In the genomic region with DNA sequence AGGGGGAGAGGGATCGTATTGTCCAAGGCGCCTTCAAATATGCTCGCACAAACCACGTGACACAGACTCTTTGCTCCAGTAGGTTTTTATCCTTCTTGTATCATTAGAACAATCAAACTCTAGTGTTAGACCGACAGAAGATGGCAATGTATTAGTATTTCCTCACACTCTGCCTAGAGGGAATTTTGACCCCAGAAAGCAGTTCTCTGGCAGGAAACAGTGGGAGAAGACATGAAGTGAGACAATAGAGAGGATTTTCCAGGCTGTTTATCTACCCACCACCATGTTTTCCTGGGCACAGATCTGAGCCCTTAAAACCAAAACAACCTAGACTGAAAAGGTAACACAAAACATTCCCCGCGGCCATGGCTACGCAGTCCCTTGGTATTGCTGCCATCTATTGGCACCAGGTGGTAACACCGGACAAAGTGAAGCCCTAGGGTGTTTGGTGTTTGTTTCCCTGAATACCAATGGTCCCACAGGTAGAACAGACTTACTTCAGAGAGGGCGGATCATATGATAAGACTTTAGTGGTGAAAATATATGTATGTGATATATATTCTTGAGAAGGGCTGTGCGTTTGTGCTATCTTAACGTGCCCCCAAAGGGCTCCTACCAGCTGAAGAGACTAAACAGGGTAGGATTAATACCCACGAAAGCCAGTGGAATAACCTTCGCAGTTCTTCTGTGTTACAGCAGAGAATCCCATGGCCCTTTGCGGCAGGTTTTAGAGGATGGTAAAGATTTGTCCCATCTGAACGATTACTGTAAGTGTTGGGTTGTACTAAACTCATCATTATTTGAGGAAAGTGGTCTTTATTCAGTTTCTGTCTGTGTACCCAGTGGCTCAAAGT, we compare ENCODE assay signal across 8 mouse cellular contexts.
DNase-seq lines count a peak whose midpoint lies in the region; ATAC-seq lines count a peak whose summit lies in the region.

No protein-coding gene starts in this region.

- WGBS in hindbrain, embryonic 12.5 days = 36% methylated on average over 16 of the region's 16 CpGs
- WGBS in lung, embryonic 16.5 days = 24% methylated on average over 16 of the region's 16 CpGs

- H3K27me3 ChIP-seq in hindbrain, embryonic 12.5 days = no peaks in the 10 kb centered on the region
- no peaks in the 10 kb centered on the region for H3K27me3 ChIP-seq in lung, embryonic 16.5 days (ENCODE audit: control insufficient read depth, insufficient read depth, low read depth, low read length)

- peak; percentile 75 for DNase-seq in NIH3T3 (ENCODE audit: low read depth)
- DNase-seq in cerebellum, postnatal 10 days = peak; percentile 86 to 89
- DNase-seq in frontal cortex, postnatal 14 days (ENCODE audit: low spot score in 2 of 2) = peak; percentile 31 to 67
- DNase-seq in layer of hippocampus, adult 9-11 months = peak; percentile 10
- peak; percentile 67 for DNase-seq in ovary, postnatal 14 days (ENCODE audit: low spot score)
- DNase-seq in thymus, postnatal 0 days (ENCODE audit: low spot score) = peak; percentile 58

- H3K9ac ChIP-seq in hindbrain, embryonic 12.5 days = 0 out of 2 replicates have a peak overlapping the region, but pooled peaks have one; percentile 23
- H3K9ac ChIP-seq in lung, embryonic 16.5 days (ENCODE audit: low read length) = peak overlapping the region; percentile 64

- H3K27ac ChIP-seq in hindbrain, embryonic 12.5 days = no peak overlapping the region
- H3K27ac ChIP-seq in lung, embryonic 16.5 days (ENCODE audit: low read length) = no peak overlapping the region

- no peaks in the 10 kb centered on the region for H3K9me3 ChIP-seq in hindbrain, embryonic 12.5 days (replicated peaks)
- no peaks in the 10 kb centered on the region for H3K9me3 ChIP-seq in lung, embryonic 16.5 days (ENCODE audit: control insufficient read depth, low read length)

- ATAC-seq in hindbrain, embryonic 12.5 days (ENCODE audit: low FRiP score) = peak; percentile 87
- peak; percentile 86 for ATAC-seq in lung, embryonic 16.5 days (ENCODE audit: low read depth)

- peak overlapping the region; percentile 51 for H3K4me2 ChIP-seq in hindbrain, embryonic 12.5 days (replicated peaks)
- H3K4me2 ChIP-seq in lung, embryonic 16.5 days (ENCODE audit: low read depth, low read length) = peak overlapping the region; percentile 72

- H3K4me3 ChIP-seq in hindbrain, embryonic 12.5 days = peak overlapping the region; percentile 26
- H3K4me3 ChIP-seq in lung, embryonic 16.5 days (ENCODE audit: low read length) = peak overlapping the region; percentile 49

- H3K36me3 ChIP-seq in hindbrain, embryonic 12.5 days = no peaks in the 10 kb centered on the region
- no peaks in the 10 kb centered on the region for H3K36me3 ChIP-seq in lung, embryonic 16.5 days (ENCODE audit: control insufficient read depth, insufficient read depth, low read length)

- no peaks in the 10 kb centered on the region for H3K4me1 ChIP-seq in hindbrain, embryonic 12.5 days
- no peaks in the 10 kb centered on the region for H3K4me1 ChIP-seq in lung, embryonic 16.5 days (replicated peaks; ENCODE audit: control insufficient read depth, insufficient read depth, low read length)

Comparison
In these comparisons a context has a peak if more than half of its experiments do, and no peak if none do; other contexts are left out.
1. DNase-seq: peak in every context shown above with its lines; median percentile 88 in cerebellum, postnatal 10 days; 75 in NIH3T3; 67 in ovary, postnatal 14 days; 58 in thymus, postnatal 0 days; 49 in frontal cortex, postnatal 14 days; 10 in layer of hippocampus, adult 9-11 months.